Mouse (Mus musculus) midbrain, embryonic 13.5 days (tissue): ENCODE results near the gene Aplp2. TPM values are rescaled to one million over a fixed set of nuclear protein-coding genes. Genes with fewer than 3 reads are reported as not detected.

ENCODE experiments used
- ATAC-seq: fragments of 200-750 bp; cut with Nextera tagmentation; 2 replicates; pipeline ENCODE4 v1.8.0; 2017; ENCODE audit warnings: mild to moderate bottlenecking, moderate TSS enrichment, moderate library complexity
- H3K27ac ChIP-seq: fragments of 300-500 bp; sonication (generic); 2 replicates; pipeline ENCODE4 v1.5.1; 2015; ENCODE audit warnings: inconsistent platforms, mild to moderate bottlenecking, moderate library complexity
- H3K27me3 ChIP-seq: fragments of 300-500 bp; sonication (generic); 2 replicates; pipeline ENCODE4 v1.6.1; 2015; ENCODE audit warnings: mild to moderate bottlenecking, inconsistent platforms
- H3K36me3 ChIP-seq: fragments of 300-500 bp; sonication (generic); 2 replicates; pipeline ENCODE4 v1.6.1; 2015; ENCODE audit warnings: mild to moderate bottlenecking, inconsistent platforms
- H3K4me1 ChIP-seq: fragments of 300-500 bp; sonication (generic); replicated peaks from 2 replicates; pipeline ENCODE4 v1.6.1; 2015; ENCODE audit warnings: inconsistent platforms
- H3K4me2 ChIP-seq: fragments of 300-500 bp; sonication (generic); replicated peaks from 2 replicates; pipeline ENCODE4 v1.6.1; 2015; ENCODE audit warnings: moderate library complexity, mild to moderate bottlenecking, inconsistent platforms
- H3K4me3 ChIP-seq: fragments of 300-500 bp; sonication (generic); replicated peaks from 2 replicates; pipeline ENCODE4 v1.5.1; 2015; ENCODE audit warnings: mild to moderate bottlenecking, inconsistent platforms
- H3K9ac ChIP-seq: fragments of 300-500 bp; sonication (generic); replicated peaks from 2 replicates; pipeline ENCODE4 v1.6.1; 2015; ENCODE audit warnings: mild to moderate bottlenecking, inconsistent platforms
- H3K9me3 ChIP-seq: fragments of 300-500 bp; sonication (generic); 2 replicates; pipeline ENCODE4 v1.6.1; 2016; ENCODE audit warnings: mild to moderate bottlenecking, inconsistent platforms
- WGBS: fragments of 180-500 bp; shearing (Covaris S2); methylation state at CpG from one replicate; pipeline ENCODE4 v1.1.7; 2015; 5-methylcytosine and 5-hydroxymethylcytosine counted together
- polyA plus RNA-seq: library from polyadenylated mRNA; unstranded; fragments of >200 nt; fragmentation: Nextera tagmentation; extraction: Ambion mirVana; gene quantifications from 2 replicates; pipeline ENCODE4 v1.2.1, GENCODE M21; 2015

Aplp2 gene
- polyA plus RNA-seq, 1 experiment from 2014 or later: 270 TPM

DNA sequence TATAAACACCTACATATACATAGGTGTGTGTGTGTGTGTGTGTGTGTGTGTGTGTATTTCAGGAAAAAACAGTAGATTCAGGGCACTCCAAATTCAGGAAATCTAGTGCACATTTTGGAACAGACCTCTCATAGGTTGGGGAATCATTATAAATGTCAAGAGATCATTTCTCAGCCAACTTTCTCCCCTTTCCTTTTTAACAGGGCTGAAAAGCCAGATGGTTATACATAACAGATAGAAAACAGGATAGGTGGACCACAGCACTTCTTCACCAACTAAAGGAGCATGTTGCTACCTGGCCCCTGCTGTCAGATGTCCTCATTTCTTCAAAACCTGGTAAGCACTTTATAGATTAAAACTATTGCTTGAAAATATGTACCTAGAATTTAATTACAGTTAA, 14.9 kb downstream of the Aplp2 start:
- no peak overlapping the region for H3K4me2 ChIP-seq
- H3K4me3 ChIP-seq: no peak overlapping the region
- no peaks in the 10 kb centered on the region for H3K9me3 ChIP-seq
- no peaks in the 10 kb centered on the region for H3K4me1 ChIP-seq
- no peak for ATAC-seq
- no peaks in the 10 kb centered on the region; the same call in 1 of the 2 replicates for H3K36me3 ChIP-seq
- no peak overlapping the region for H3K9ac ChIP-seq
- H3K27ac ChIP-seq: no peak overlapping the region
- H3K27me3 ChIP-seq: no peaks in the 10 kb centered on the region

DNA sequence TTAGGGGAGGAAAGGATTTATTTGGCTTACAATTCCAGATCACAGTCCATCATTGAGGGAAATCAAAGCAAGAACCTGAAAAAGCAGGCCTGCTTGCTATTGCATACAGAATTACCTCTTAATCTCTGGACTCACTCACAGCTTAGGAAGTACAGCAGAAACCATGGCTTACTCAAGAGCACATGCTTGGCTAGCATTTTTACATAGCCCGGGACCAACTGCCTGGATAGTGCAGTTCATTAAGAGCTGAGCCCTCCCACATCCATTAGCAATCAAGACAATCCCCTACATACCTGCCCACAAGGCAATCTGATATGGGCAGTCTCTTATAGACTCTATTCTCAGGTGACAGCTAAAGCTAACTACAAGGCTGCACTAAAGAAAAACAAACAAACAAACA, 16.0 kb downstream of the Aplp2 start:
- ATAC-seq: no peak
- Histone ChIP-seq H3K27ac (no peak overlapping the region), H3K27me3 (no peaks in the 10 kb centered on the region), H3K36me3 (no peaks in the 10 kb centered on the region; the same call in 1 of the 2 replicates), H3K9ac (no peak overlapping the region), H3K4me2 (no peak overlapping the region), H3K4me1 (no peaks in the 10 kb centered on the region), H3K4me3 (no peak overlapping the region), H3K9me3 (no peaks in the 10 kb centered on the region)
- WGBS: 97% methylated on average over 1 of the region's 1 CpGs

DNA sequence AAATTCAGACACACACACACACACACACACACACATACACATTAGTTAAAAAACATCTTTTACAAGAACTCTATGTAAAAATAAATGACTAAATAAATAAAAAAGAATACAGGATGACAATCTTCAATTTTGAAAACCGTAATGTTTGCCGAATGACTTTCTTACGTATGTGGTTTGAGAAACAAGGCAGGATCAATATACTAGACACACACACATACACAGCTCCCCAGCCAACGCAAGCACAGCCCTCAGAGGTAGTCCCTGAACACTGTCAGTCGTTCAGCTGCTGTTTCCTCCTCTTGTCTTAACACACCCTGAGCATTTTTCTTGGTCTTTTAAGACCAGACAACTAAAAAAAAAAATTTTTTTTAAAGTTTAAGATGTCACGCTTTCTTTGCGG, 19.2 kb downstream of the Aplp2 start:
- H3K9me3 ChIP-seq: no peaks in the 10 kb centered on the region
- H3K27ac ChIP-seq: no peak overlapping the region
- H3K4me2 ChIP-seq: no peak overlapping the region
- H3K4me1 ChIP-seq: peaks cover 3% of the 10 kb centered on the region; the same call in 1 of the 2 replicates
- 85% methylated on average over 7 of the region's 7 CpGs for WGBS
- ATAC-seq: no peak
- H3K27me3 ChIP-seq: no peaks in the 10 kb centered on the region
- no peaks in the 10 kb centered on the region; the same call in 1 of the 2 replicates for H3K36me3 ChIP-seq
- H3K9ac ChIP-seq: no peak overlapping the region
- H3K4me3 ChIP-seq: no peak overlapping the region

DNA sequence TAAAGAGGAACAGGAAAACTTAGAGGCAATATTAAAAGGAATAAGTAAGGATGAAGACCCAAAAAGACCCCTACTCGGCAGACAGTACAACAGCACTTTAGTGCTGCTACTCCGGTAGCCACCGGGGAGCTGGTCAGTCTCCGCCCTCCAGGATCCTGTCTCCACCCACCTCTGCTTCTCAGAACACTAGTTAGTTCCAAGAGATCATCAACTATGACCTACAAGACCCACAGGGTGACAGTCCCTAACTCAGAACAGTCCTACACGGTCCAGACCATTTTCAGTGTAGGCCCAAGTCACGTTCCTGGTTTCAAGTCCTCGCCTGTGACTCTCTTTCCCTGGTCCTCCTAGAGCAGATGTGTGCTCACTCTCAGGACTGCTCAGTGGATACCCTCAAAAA, 20.1 kb downstream of the Aplp2 start:
- no peaks in the 10 kb centered on the region; the same call in 1 of the 2 replicates for H3K36me3 ChIP-seq
- H3K27me3 ChIP-seq: no peaks in the 10 kb centered on the region
- no peak overlapping the region for H3K4me2 ChIP-seq
- no peak overlapping the region for H3K27ac ChIP-seq
- H3K9me3 ChIP-seq: no peaks in the 10 kb centered on the region
- H3K4me1 ChIP-seq: peaks cover 3% of the 10 kb centered on the region; the same call in 1 of the 2 replicates
- no peak overlapping the region for H3K4me3 ChIP-seq
- no peak for ATAC-seq
- WGBS: 80% methylated on average over 7 of the region's 7 CpGs
- no peak overlapping the region for H3K9ac ChIP-seq

DNA sequence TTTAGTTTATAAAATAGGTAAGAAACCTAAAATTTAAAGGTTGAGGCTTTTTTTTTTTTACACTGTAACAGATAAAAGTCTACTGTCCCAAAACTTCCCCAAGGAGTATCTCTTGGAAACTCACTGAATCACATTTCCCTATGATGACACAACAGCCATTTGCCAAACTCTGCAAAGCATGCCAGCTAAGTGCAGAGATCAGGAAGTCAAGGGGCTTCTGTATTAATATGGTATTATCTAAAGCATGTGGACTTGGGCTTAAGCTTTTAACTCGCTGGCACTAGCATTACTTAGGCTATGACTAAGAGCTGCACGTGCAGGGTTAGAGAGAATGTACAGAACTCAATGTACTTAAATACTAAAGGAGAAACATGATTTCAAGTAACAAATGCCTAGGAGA, 22.4 kb downstream of the Aplp2 start:
- Histone ChIP-seq H3K27ac (no peak overlapping the region), H3K36me3 (peaks cover 3% of the 10 kb centered on the region), H3K9ac (no peak overlapping the region), H3K4me1 (peaks cover 3% of the 10 kb centered on the region; the same call in 1 of the 2 replicates), H3K27me3 (no peaks in the 10 kb centered on the region), H3K4me3 (no peak overlapping the region), H3K4me2 (no peak overlapping the region), H3K9me3 (no peaks in the 10 kb centered on the region)
- 80% methylated on average over 2 of the region's 2 CpGs for WGBS
- ATAC-seq: no peak

DNA sequence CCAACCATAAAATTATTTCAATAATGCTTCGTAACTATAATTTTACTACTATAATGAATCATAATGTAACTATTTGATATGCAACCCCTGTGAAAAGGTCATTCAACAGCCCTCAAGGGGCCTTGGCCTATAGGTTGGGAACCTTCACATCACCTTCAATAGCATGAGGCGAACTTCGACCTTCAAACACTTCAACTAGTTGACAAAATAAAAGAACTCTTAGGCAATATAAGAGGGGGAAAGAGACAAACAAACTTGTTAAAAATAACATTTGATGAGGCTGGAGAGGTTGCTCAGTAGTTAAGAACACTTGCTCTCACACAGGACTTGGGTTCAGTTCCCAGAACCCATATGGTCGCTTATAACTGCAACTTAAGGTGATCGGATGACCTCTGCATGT, 27.2 kb downstream of the Aplp2 start:
- 94% methylated on average over 5 of the region's 5 CpGs for WGBS
- Histone ChIP-seq H3K9me3 (no peaks in the 10 kb centered on the region), H3K4me2 (no peak overlapping the region), H3K27me3 (no peaks in the 10 kb centered on the region), H3K9ac (no peak overlapping the region), H3K4me1 (peaks cover 15% of the 10 kb centered on the region), H3K27ac (no peak overlapping the region), H3K4me3 (no peak overlapping the region), H3K36me3 (peaks cover 3% of the 10 kb centered on the region; the same call in 1 of the 2 replicates)
- ATAC-seq: no peak

DNA sequence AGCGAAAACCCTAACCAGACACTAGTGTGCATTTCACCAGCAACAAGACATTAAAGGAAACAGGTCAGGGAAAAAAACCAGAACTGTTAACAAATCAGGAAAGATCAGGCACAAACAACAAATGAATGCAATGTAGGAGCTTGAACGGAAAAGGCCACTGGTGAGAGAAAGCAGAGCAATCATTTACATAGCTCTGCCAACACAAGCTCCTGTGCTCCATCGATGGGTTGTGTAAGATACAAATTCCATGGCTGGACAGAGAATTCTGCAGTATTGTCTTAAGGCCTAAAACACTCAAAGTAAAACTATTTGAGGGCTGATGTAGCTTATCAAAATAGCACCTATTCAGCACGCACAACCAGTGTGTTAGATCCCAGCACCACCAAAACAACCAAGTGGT, 28.6 kb downstream of the Aplp2 start:
- no peak overlapping the region for H3K4me3 ChIP-seq
- H3K4me2 ChIP-seq: no peak overlapping the region
- H3K4me1 ChIP-seq: peaks cover 15% of the 10 kb centered on the region
- 90% methylated on average over 4 of the region's 4 CpGs for WGBS
- H3K27me3 ChIP-seq: no peaks in the 10 kb centered on the region
- peaks cover 3% of the 10 kb centered on the region; the same call in 1 of the 2 replicates for H3K36me3 ChIP-seq
- H3K9ac ChIP-seq: no peak overlapping the region
- no peak for ATAC-seq
- H3K9me3 ChIP-seq: no peaks in the 10 kb centered on the region
- H3K27ac ChIP-seq: no peak overlapping the region

DNA sequence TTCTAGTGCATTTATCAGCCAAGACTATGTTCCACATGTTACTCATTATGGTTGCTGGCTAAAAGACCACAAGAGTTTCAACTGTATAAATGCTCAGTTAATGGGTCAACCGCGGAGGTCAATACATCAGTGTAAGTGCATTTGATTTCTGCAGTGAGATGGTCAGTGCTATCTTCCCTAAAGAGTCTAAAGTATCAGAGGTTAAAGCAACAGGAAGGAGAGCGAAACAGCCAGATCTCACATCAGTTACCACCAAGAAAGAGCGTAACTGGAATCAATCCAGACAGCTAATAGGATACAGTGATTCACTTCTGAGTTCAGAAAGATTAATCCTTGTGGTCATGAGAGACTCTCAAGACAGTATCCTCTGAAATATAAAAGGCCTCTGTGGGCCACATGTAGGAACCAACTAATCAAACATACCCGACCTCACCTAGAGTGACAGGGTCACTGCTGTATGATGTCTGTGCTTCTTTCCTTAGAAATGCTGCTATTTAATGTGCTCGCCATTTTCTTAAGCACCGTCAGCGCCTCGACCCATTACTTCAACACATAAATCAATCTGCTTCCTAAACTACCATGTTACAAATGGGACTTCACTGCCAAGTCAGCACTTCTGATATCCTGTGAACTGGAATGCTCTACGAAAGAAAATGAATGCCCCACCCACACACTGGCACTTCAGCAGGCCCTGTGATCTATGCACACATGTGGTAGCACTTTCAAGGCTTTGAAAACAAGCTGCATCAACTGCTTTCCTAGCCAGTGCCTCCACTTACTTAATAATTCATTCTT, 30.1 kb downstream of the Aplp2 start:
- H3K9me3 ChIP-seq: no peaks in the 10 kb centered on the region
- H3K9ac ChIP-seq: no peak overlapping the region
- peaks cover 20% of the 10 kb centered on the region; the same call in 1 of the 2 replicates for H3K4me1 ChIP-seq
- 86% methylated on average over 10 of the region's 10 CpGs for WGBS
- H3K27ac ChIP-seq: no peak overlapping the region
- no peak overlapping the region for H3K4me3 ChIP-seq
- H3K4me2 ChIP-seq: no peak overlapping the region
- peaks cover 9% of the 10 kb centered on the region; the same call in 1 of the 2 replicates for H3K36me3 ChIP-seq
- no peak for ATAC-seq
- no peaks in the 10 kb centered on the region for H3K27me3 ChIP-seq

DNA sequence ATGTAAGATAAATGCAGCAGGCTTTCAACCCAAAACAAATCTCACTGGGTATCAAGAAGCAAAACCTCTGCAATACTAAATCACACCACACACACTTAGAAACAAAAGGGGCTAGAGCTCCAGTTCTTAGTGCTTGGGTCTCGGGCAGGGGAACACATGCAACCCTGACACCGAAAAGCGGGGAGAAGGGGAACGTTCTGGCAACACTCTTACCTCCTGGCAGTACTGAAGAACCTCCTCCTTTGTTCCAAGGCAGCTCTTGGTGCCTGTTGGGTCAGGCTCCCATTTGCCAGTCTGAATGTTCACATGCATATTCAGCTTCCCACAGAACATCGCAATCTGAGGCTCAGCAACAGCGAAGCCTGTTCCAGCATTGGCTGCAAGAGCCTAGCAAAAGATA, 33.9 kb downstream of the Aplp2 start:
- 93% methylated on average over 6 of the region's 6 CpGs for WGBS
- no peak overlapping the region for H3K27ac ChIP-seq
- no peak for ATAC-seq

DNA sequence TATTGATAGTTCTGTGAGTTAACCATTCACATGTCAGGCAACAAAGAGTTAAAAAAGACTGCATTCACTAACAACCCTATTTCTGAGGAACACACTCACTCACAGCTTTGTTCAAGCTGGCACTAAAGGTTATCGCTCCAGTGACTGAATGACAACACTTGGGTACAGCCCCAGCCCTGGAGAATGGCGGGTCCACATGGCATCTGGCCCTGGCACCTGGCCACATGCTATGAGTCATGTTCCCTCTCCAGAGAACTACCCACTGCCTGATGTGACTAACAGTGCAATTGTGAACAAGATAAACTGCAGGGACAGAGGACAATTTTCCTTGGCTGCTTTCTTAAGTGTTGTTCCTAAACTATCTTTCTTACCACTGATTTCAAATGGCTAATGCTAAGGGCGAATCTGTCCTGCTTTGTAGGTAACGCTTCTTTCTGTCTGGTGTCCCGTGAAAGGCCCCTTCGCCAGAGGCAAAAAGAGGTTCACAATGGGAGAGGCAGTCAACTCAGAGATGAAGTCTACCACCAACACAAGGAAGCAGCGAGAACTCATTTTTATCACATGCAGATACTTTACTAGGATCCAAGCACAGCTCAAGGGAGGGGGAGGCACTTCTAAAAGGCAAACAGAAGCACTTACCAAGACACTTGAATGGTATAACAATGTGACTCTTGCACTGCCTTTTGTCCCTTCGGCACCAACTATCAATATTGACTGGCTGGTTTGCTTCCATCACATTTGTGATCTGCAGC, 35.1 kb downstream of the Aplp2 start:
- Histone ChIP-seq H3K27me3 (no peaks in the 10 kb centered on the region), H3K9me3 (no peaks in the 10 kb centered on the region), H3K27ac (no peak overlapping the region), H3K9ac (no peak overlapping the region), H3K4me1 (peaks cover 12% of the 10 kb centered on the region; the same call in 1 of the 2 replicates), H3K4me3 (no peak overlapping the region), H3K4me2 (no peak overlapping the region), H3K36me3 (peaks cover 16% of the 10 kb centered on the region)
- no peak for ATAC-seq
- 85% methylated on average over 8 of the region's 8 CpGs for WGBS

More for the DNA sequence above, 33.9 kb downstream of the Aplp2 start:
- no peak overlapping the region for H3K4me2 ChIP-seq
- peaks cover 20% of the 10 kb centered on the region; the same call in 1 of the 2 replicates for H3K4me1 ChIP-seq
- no peaks in the 10 kb centered on the region for H3K27me3 ChIP-seq
- peaks cover 12% of the 10 kb centered on the region; the same call in 1 of the 2 replicates for H3K36me3 ChIP-seq
- H3K4me3 ChIP-seq: no peak overlapping the region
- no peaks in the 10 kb centered on the region for H3K9me3 ChIP-seq
- no peak overlapping the region for H3K9ac ChIP-seq

DNA sequence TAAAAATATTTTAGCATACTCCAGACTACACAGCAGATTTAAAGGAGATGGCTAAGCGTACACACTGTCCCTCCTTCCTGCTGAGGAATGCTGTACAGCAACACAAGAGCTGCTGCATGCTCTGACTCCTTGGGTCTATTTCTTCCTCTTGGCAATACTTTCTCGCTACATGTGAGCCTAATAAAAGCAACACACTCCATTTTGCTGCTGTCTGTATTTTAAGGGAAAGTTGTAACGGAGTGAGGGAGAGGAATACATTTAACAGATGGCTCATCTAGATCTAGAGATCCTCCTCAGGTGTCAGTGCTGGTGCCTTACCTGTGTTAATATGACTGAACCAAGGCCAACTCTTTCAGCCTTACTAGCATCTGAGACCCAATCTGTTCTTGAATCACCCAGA, 35.6 kb downstream of the Aplp2 start:
- Histone ChIP-seq H3K4me3 (no peak overlapping the region), H3K36me3 (peaks cover 22% of the 10 kb centered on the region), H3K9ac (no peak overlapping the region), H3K4me2 (no peak overlapping the region), H3K4me1 (0 out of 2 replicates have a peak, but pooled peaks cover 7% of the 10 kb centered on the region), H3K27me3 (no peaks in the 10 kb centered on the region), H3K9me3 (no peaks in the 10 kb centered on the region), H3K27ac (no peak overlapping the region)
- ATAC-seq: no peak
- 92% methylated on average over 3 of the region's 3 CpGs for WGBS

DNA sequence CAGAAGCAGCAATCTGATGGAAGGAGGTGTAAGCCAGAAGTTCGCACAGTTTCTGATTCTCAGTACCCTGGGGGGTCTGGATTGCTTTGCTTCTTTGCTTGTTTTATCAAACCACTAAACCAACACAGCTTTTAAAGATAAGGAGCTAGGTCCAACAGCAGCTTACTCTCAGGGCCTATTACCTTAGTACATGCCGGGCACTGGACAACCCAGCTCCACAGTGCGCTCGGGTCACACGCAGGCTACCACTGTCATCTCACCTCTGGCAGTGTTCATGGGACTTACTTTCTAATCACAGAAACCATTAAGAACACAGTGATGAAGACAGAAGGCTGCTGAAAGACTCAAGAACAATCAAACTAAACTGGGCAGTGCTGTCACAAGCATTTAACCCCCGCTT, 36.3 kb downstream of the Aplp2 start:
- H3K9me3 ChIP-seq: no peaks in the 10 kb centered on the region
- peaks cover 25% of the 10 kb centered on the region for H3K36me3 ChIP-seq
- H3K27ac ChIP-seq: no peak overlapping the region
- no peak overlapping the region for H3K9ac ChIP-seq
- H3K4me2 ChIP-seq: no peak overlapping the region
- WGBS: 95% methylated on average over 6 of the region's 6 CpGs
- ATAC-seq: no peak
- no peaks in the 10 kb centered on the region for H3K27me3 ChIP-seq
- H3K4me3 ChIP-seq: no peak overlapping the region
- 0 out of 2 replicates have a peak, but pooled peaks cover 7% of the 10 kb centered on the region for H3K4me1 ChIP-seq
